Mouse (Mus musculus): ENCODE results near the gene Vtn. TPM values are rescaled to one million over a fixed set of nuclear protein-coding genes. Genes with fewer than 3 reads are reported as not detected.

Vtn gene
- total RNA-seq, 2 experiments from 2014 or later, result 24.3 to 31.5 TPM

- intact Hi-C loops (cut with DNase I; ENCODE audit: low total_unique reads), result no loop called here
Measured at GRCm38 (mm10) chr11:78495904-78496303, 3.0 kb upstream of the Vtn start.

GRCm38 (mm10) chr11:78497071-78497541, 1.8 kb upstream of the Vtn start:
- intact Hi-C loops (cut with DNase I; ENCODE audit: low total_unique reads), result no loop called here
- no peak for DNase-seq

More at GRCm38 (mm10) chr11:78495904-78496303, 3.0 kb upstream of the Vtn start:
- DNase-seq, result peak; percentile 32

- peak; percentile 93 for DNase-seq
- intact Hi-C loops (cut with DNase I; ENCODE audit: low total_unique reads), result no loop called here
Measured at GRCm38 (mm10) chr11:78497544-78498522, 1.1 kb upstream of the Vtn start, which contains the start of gene Sarm1. Gene Sarm1, minus strand, starts transcription at chr11:78497754.

GRCm38 (mm10) chr11:78499543-78499942, 652 bp downstream of the Vtn start:
- no peak for DNase-seq
- intact Hi-C loops (cut with DNase I; ENCODE audit: low total_unique reads), result no loop called here

GRCm38 (mm10) chr11:78500623-78501202, 1.8 kb downstream of the Vtn start:
- intact Hi-C loops (cut with DNase I; ENCODE audit: low total_unique reads), result no loop called here
- DNase-seq, result no peak

GRCm38 (mm10) chr11:78501529-78501928, 2.6 kb downstream of the Vtn start:
- intact Hi-C loops (cut with DNase I; ENCODE audit: low total_unique reads), result no loop called here
- no peak for DNase-seq

- intact Hi-C loops (cut with DNase I; ENCODE audit: low total_unique reads), result no loop called here
Measured at GRCm38 (mm10) chr11:78502909-78503650, 4.2 kb downstream of the Vtn start, which contains the start of gene Sebox. Gene Sebox, plus strand, starts transcription at chr11:78503447.

GRCm38 (mm10) chr11:78505430-78505829, 6.5 kb downstream of the Vtn start:
- intact Hi-C loops (cut with DNase I; ENCODE audit: low total_unique reads), result no loop called here

More at GRCm38 (mm10) chr11:78502909-78503650, 4.2 kb downstream of the Vtn start, which contains the start of gene Sebox:
- no peak for DNase-seq

GRCm38 (mm10) chr11:78509148-78509547, 10.3 kb downstream of the Vtn start:
- intact Hi-C loops (cut with DNase I; ENCODE audit: low total_unique reads), result no loop called here
- no peak for DNase-seq

More at GRCm38 (mm10) chr11:78505430-78505829, 6.5 kb downstream of the Vtn start:
- DNase-seq, result no peak

GRCm38 (mm10) chr11:78512025-78512957, 13.4 kb downstream of the Vtn start, which contains the start of the genes Tmem199 and Poldip2:
Gene Tmem199, minus strand, starts transcription at chr11:78512172.
Gene Poldip2, plus strand, starts transcription at chr11:78512193.
- intact Hi-C loops (cut with DNase I; ENCODE audit: low total_unique reads), result no loop called here
- peak; percentile 92 for DNase-seq

- no peak for DNase-seq
- intact Hi-C loops (cut with DNase I; ENCODE audit: low total_unique reads), result no loop called here
Measured at GRCm38 (mm10) chr11:78513106-78513790, 14.4 kb downstream of the Vtn start.

- intact Hi-C loops (cut with DNase I; ENCODE audit: low total_unique reads), result no loop called here
- no peak for DNase-seq
Measured at GRCm38 (mm10) chr11:78515549-78516325, 16.8 kb downstream of the Vtn start.

GRCm38 (mm10) chr11:78518931-78519330, 20.0 kb downstream of the Vtn start:
- intact Hi-C loops (cut with DNase I; ENCODE audit: low total_unique reads), result no loop called here
- DNase-seq, result no peak

GRCm38 (mm10) chr11:78521880-78522279, 23.0 kb downstream of the Vtn start:
- intact Hi-C loops (cut with DNase I; ENCODE audit: low total_unique reads), result no loop called here
- no peak for DNase-seq

GRCm38 (mm10) chr11:78522481-78522997, 23.6 kb downstream of the Vtn start:
- DNase-seq, result no peak
- intact Hi-C loops (cut with DNase I; ENCODE audit: low total_unique reads), result no loop called here

GRCm38 (mm10) chr11:78523241-78523955, 24.5 kb downstream of the Vtn start:
- intact Hi-C loops (cut with DNase I; ENCODE audit: low total_unique reads), result no loop called here
- no peak for DNase-seq
